Mouse (Mus musculus) spleen, adult 18-20 months (tissue): Measurements from ENCODE around the gene Apeh.
"Not testable (repeated sequence)": the region's sequence is repeated elsewhere in the genome, so short reads cannot be mapped to it uniquely, and the experiment has no call there.

Source experiments
- DNase-seq, 2 experiments: peaks; one replicate each; pipeline ENCODE4 v3.0.0; 2022; ENCODE audit warnings: mixed read lengths in 2 of 2

Apeh gene

DNA sequence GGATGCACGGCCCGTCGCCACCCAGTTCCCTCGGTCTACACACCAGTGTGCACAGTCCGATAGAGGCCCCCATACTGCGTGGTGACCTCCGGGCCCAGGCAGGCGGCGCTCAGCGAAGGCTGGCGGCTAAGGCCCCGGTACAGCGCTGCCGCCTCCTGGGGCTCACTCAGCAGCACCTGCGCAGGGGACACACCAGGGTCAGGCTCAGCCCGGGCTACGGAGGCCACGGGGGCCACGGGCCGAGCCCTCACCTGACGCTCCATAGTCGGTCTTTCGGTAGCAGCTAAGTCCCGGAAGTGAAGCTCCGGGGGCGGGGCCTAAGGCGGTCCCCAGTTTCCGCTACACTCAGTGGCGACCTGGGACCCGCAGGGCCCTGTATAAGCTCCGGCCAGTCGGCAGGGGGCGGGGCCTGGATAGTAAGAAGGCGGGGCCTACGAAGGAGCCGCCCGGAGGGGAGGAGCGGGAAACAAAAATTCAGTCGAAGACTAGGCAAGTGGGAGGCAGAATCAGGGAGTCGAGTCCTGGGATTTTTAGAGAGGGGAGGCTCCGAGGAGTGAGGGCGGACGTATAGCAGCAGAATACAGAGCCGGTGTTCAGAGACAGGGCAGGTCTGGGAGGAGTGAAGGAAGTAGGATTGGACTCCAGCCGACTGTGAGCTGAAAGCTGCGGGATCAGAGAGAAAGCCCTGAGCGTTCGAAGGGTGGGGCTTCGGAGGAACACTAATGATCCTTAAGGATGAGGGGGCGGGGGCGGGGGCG, at the start of gene Apeh:
Apeh (minus strand) TSS at position 423 of the 758 bp plus-strand sequence.
- DNase-seq: peak; percentile 96 to 98

DNA sequence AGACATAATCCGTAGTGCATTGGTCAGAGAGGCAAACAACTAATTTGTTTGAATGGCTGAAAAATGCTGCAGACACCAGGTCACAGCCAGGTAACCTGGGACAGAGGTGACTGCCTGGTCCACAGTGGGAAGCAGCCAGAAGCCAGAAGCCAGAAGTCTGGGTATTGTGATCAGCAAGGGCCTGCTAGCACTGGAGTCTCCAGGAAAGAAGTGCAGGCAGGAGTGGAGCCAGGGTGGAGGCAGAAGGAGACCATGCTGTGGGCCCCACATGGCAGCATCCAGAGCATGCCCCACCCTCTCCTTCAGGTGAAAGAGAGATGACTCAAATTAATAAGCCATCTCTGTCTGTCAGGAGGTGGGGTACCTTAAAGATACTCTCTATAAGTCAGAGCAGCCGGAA, 49.1 kb upstream of the Apeh start:
- DNase-seq: no peak

GRCm38 (mm10) chr9:108141387-108141786, 47.0 kb upstream of the Apeh start:
- no peak for DNase-seq

DNA sequence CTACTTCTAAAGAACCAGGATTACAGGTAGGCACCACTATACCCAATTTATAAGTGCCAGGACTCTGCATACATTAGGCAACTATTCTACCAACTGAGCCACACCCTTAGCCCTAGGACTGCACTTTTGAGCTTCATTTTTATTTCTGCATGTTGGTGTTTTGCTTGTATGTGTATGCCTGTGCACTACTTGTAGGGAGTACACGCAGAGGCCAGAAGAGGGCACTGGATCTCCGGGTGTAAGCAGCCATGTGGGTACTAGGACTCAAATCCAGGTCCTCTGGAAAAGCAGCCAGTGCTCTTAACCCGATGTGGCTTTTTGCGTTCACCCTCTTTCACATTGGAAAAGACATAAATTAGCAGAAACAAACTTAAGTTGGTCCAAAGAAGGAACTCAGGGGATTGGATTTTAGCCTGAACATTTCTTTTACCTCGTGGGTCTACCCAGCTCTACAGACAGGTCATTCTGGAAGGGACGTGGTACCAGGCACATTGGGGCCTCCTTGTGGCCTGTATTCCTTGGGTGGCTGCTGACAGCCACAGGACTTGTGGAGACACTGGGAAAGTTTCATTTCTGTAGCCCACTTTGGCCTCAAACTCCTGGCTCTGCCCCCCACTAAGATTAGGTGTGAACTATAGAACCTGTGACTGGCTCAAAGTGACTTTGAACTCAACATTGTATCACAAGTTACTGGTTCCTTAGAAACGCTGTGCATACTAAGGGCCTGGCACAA, 45.7 kb upstream of the Apeh start:
- DNase-seq: no peak

DNA sequence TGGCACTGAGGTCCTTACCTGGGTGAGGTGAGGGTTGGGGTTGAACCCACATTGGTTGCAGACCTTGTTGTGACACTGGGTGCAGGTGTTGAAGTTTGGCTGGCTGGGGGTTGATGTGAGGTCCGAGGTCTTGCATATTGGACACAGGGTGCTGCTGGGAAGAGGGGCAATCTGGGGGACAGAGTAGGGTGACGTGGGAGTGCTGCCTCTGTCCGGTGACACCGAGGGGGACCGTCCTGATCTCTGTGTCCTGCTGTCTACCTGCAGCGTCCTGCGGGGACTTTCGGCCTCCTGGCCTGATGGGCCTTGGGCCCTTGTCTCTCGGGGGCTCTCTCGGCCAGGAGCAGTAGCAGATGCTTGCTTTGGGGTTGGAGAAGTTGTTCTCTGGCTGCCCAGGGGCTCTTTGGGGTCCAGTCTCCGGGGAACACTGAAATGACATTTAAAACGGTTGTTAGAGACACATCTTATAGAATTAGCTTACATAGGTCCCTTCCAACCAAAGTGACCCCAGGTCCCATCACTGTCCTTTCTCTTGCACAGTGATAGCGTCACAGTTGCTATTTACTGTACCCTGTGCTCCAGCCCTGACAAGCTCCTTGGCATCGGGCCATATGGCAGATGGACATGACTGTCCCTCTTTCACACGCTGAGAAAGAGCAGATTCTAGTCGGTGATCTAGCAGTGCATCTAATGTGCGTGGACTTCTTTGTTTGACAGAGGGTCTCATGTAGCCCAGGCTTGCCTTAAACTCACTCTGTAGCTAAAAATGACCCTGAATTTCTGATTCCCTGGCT, 45.0 kb upstream of the Apeh start:
- no peak for DNase-seq

DNA sequence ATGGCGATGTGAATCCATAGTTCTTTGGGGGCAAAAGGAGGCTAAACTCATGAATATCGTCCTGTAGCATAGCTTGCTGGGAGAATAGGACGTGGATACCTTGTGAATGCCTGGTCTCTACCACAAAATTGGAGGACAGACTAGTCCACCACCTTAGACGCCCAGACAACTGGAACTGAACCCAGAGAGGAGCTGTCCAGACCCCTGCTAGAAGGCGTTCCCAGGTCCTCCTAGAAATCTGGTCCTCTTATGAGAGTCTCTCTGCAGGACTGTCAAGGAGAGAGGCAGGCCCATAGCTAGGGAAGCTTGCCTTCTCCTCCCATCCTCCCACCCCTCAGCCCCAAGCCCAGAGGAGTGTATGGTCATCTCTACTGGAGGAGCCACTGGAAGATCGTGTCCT, 43.7 kb upstream of the Apeh start:
- DNase-seq: no peak

DNA sequence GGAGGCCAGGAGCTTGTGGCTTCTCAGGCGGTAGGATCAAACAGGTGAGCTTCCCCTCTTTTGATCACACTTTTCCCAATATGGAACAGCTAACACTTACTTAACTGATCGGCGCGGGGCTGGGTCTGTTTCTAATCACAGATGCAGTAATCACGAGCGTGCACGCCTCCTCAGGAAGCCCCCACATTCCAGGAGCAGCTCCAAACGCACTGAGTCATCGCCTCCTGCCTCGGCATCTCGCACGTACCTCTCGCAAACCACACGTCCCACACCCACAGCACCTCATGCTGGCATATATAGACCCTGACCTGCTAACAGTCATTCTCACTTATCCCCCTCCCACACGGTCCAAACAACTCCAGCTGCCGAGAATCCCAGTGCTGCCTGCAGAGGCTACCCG, 43.1 kb upstream of the Apeh start:
- DNase-seq: no peak

GRCm38 (mm10) chr9:108136930-108137462, 42.6 kb upstream of the Apeh start:
- no peak for DNase-seq

DNA sequence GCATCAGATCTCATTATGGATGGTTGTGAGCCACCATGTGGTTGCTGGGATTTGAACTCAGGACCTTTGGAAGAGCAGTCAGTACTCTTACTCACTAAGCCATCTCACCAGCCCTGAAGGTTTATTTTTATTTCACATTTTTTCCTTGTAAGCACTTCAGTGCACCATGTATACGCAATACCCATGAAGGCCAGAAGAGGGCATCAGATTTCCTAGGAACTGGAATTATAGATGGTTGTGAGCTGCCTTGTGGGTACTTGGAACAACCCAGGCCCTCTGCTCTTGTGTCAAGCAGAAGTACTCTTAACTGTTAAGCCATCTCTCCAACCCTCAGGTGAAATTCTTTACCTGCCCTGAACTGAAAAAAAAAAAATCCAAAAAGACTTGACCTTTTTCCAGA, 41.8 kb upstream of the Apeh start:
- DNase-seq: peak in 1 of 2 experiments; percentile 33

DNA sequence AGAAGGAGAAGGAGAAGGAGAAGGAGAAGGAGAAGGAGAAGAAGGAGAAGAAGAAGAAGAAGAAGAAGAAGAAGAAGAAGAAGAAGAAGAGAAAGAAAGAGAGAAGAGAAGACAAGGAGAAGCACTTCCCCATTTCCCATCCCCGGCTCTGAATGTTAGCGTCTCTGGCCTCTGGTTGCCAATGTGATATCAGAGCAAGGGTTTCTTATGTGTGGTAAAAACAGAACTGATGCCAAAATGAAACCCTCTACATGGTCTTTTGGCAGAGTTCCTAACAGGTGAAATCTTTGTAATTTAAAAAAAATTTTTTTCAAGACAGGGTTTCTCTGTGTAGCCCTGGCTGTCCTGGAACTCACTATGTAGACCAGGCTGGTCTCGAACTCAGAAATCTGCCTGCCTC, 41.3 kb upstream of the Apeh start:
- not testable (repeated sequence) for DNase-seq

GRCm38 (mm10) chr9:108133478-108133877, 39.1 kb upstream of the Apeh start:
- DNase-seq: no peak

DNA sequence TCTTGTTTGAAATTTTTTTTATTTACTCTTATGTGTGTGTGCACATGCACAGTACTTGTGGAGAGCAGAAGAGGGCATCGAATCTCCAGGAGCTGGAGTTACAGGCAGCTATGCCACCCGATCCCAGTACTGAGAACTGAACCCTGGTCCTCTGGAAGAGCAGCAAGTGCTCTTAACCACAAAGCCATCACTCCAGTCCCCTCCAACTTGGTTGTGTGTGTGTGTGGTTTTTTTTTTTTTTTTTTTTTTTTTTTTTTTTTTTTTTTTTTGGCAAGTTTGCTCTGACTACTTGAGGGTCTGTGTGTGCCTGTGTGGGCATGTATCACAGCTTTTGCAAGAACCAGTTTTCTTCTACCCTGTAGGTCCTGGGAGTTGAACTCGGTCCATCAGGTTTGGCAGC, 38.0 kb upstream of the Apeh start:
- no peak for DNase-seq

DNA sequence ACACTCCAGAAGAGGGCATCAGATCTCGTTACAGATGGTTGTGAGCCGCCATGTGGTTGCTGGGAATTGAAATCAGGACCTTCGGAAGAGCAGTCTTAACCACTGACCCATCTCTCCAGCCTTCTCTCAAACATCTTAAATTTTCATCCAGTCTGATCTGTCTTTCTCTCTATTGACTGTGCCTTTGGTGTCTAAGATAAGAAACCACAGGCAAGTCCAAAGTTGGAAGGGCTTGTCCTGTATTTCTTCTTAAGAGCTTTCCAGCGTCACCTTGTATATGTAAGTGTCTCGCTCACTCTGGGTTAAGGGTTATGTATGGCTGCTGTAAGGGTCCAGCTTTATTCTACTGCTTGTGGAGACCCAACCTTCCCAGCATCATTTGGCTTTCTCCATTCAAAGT, 37.1 kb upstream of the Apeh start:
- DNase-seq: no peak

DNA sequence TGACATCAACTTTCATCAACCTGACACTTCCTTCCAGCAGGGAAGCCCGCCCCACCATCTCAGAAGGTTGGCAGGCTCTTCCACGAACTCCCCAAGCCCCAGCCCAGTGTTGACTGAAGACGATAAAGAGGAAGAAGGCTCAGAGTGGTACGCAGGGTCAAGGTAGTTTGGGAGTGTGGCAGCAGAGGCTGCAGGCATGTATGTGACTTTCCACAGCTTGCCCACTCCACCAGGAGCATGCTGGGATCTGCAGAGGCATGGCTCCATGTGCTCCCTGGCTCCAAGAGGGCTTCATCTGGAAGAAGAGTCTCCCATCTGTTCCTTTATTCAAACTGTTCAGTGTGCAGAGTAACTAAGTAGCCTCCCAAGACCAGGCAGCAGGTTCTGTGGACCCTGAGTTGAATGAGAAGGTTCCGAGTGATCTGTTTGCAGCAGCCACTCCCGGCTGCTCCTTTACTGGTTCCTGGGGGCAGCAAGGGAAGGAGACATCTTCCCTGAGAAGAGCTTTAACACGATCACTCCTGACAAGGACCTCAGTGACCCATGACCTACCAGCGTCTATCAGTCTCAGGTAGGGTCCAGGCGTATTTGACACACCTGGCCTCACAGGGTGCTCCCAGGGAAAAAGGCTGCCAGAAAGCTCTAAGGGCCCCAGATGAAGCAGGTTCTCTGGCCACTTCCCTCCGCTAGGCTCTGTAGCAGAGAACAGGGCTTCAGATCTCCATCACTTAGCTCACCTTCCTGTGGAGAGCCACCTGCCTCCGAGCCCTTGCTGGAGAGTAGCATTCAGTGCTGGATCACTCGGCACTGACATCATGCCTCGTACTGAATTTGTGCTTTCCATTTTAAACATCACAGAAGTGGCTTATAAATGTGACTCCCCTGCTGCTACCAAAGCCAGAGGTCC, 34.9 kb upstream of the Apeh start:
- no peak for DNase-seq

GRCm38 (mm10) chr9:108128248-108128647, 33.8 kb upstream of the Apeh start:
- DNase-seq: no peak

DNA sequence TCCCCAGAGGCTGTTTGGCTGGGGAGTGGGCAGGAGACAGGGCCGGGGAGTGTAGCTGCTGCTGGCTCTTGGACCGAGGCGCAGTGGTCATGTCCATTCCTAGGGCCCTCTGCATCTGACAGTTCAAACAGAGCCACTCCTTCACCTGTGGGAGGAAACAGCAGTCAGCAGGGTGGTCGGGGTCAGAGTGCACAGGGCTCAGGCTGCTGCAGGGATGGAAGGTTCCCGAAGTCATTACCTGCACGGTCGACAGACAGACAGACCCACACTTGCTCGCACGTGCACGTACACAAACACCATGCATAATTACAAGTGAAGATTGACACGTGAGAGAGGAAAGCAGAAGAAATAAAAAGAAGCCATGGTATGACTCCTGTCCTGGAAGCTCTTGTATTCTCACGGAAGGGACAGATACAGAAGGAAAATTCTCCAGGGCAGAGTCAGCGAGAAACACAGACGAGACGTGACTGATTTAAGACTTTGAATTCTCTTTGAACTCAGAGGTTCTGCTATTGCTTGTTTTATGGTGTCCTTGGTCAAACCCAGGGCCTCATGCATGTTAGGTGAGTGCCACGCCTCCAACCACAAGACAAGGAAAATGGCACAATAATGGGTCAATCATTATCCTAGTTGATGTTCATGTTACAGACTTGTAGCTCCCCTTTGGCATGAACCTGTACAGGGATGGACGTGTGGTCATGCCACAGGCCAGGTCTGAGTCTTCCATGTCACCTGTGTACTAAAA, 32.2 kb upstream of the Apeh start:
- no peak for DNase-seq

- DNase-seq: no peak
Observed at GRCm38 (mm10) chr9:108125731-108126130, 31.3 kb upstream of the Apeh start.

DNA sequence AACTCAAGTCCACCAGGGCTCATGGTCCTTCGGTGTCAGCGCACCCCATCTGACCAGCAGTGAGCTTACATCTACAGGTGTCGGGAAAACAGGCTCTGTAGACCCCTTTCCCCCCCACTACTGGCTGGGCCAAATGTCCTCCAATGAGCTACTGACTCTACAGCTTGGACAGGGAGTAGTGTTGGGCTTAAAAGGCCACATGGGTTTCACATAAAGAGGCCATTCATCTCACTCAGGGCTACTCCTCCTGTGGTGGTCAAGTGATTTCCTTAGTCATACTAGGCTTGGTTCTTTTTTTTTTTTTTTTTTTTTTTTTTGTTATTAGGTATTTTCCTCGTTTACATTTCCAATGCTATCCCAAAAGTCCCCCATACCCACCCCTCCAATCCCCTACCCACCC, 29.5 kb upstream of the Apeh start:
- no peak for DNase-seq

GRCm38 (mm10) chr9:108121170-108121969, 27.0 kb upstream of the Apeh start:
- DNase-seq: no peak

GRCm38 (mm10) chr9:108120671-108121070, 26.3 kb upstream of the Apeh start:
- no peak for DNase-seq
